Mouse (Mus musculus) cortical plate, adult 2 months (tissue): Measurements from ENCODE around the gene Tnni2. TPM values are rescaled to one million over a fixed set of nuclear protein-coding genes. Genes with fewer than 3 reads are reported as not detected.

Experiments
- H3K27ac ChIP-seq: fragments of 200-500 bp; 2 replicates; pipeline ENCODE4 v1.5.1; 2012; ENCODE audit warnings: low read length, control low read depth, inconsistent platforms; ENCODE audit not compliant: insufficient read depth
- H3K4me1 ChIP-seq: fragments of 200-500 bp; 2 replicates; pipeline ENCODE4 v1.6.1; 2011; ENCODE audit warnings: low read length; ENCODE audit not compliant: control insufficient read depth, insufficient read depth
- H3K4me3 ChIP-seq: fragments of 200-500 bp; 2 replicates; pipeline ENCODE4 v1.5.1; 2011; ENCODE audit warnings: mild to moderate bottlenecking, low read length, control low read depth; ENCODE audit not compliant: insufficient read depth
- CTCF ChIP-seq: fragments of 200-500 bp; IDR thresholded peaks from 2 replicates; pipeline ENCODE4 v1.5.1; 2011; ENCODE audit warnings: mild to moderate bottlenecking, control low read depth, low read length; ENCODE audit not compliant: insufficient read depth; ENCODE audit errors: extremely low read depth
- POLR2A ChIP-seq: fragments of 200-500 bp; IDR thresholded peaks from 2 replicates; pipeline ENCODE4 v1.6.1; 2011; ENCODE audit warnings: mild to moderate bottlenecking, low read length, control low read depth; ENCODE audit not compliant: insufficient read depth; ENCODE audit errors: extremely low read depth
- polyA plus RNA-seq: library from polyadenylated mRNA; depleted of rRNA; stranded (reverse); fragments of >200 nt; gene quantifications from 2 replicates; pipeline ENCODE4 v1.2.3, GENCODE M21; 2012; rRNA removed

Tnni2 gene
- polyA plus RNA-seq, 1 experiment = 0.86 TPM

GRCm38 (mm10) chr7:142486751-142487162 lies 45.1 kb downstream of the Tnni2 start:
- H3K27ac ChIP-seq = no peak overlapping the region
- TF ChIP-seq CTCF = no peak
- no peak for TF ChIP-seq POLR2A
- no peaks in the 10 kb centered on the region for H3K4me1 ChIP-seq
- H3K4me3 ChIP-seq = no peak overlapping the region

GRCm38 (mm10) chr7:142487341-142487859 lies 45.8 kb downstream of the Tnni2 start:
- H3K4me1 ChIP-seq = no peaks in the 10 kb centered on the region
- H3K4me3 ChIP-seq = no peak overlapping the region
- TF ChIP-seq POLR2A (no peak), CTCF (peak; percentile 53)
- no peak overlapping the region for H3K27ac ChIP-seq

- no peak overlapping the region for H3K27ac ChIP-seq
- TF ChIP-seq CTCF = no peak
- H3K4me3 ChIP-seq = no peak overlapping the region
- no peaks in the 10 kb centered on the region for H3K4me1 ChIP-seq
Observed at GRCm38 (mm10) chr7:142488053-142488452, 46.4 kb downstream of the Tnni2 start.

GRCm38 (mm10) chr7:142493535-142493934 lies 51.9 kb downstream of the Tnni2 start:
- TF ChIP-seq CTCF = no peak
- TF ChIP-seq POLR2A = no peak
- Histone ChIP-seq H3K4me3 (no peak overlapping the region), H3K4me1 (no peaks in the 10 kb centered on the region), H3K27ac (no peak overlapping the region)

Other genes starting within 250 kb of the Tnni2 start
- gene Krtap5-3, start 240.4 kb upstream of the Tnni2 start, polyA plus RNA-seq = not detected in 2 replicates
- gene Gm7579, start 229.9 kb upstream of the Tnni2 start, polyA plus RNA-seq = not detected in 2 replicates
- not detected in 2 replicates for gene Krtap5-5, start 211.8 kb upstream of the Tnni2 start, polyA plus RNA-seq
- not detected in 2 replicates for gene Gm40460, start 200.7 kb upstream of the Tnni2 start, polyA plus RNA-seq
- gene Gm2431, start 183.5 kb upstream of the Tnni2 start, polyA plus RNA-seq = not detected in 2 replicates
- gene Gm4559, start 167.4 kb upstream of the Tnni2 start, polyA plus RNA-seq = not detected in 2 replicates
- not detected in 2 replicates for gene Krtap5-1, start 144.7 kb upstream of the Tnni2 start, polyA plus RNA-seq
- not detected in 2 replicates for gene Krtap5-4, start 138.3 kb upstream of the Tnni2 start, polyA plus RNA-seq
- gene Ifitm10, start 68.1 kb upstream of the Tnni2 start, polyA plus RNA-seq = 43.0 and 45.7 TPM in 2 replicates
- gene Gm49369, start 59.1 kb upstream of the Tnni2 start, polyA plus RNA-seq = 0.45 and 1.4 TPM in 2 replicates
- 421 and 455 TPM in 2 replicates for gene Ctsd, start 53.8 kb upstream of the Tnni2 start, polyA plus RNA-seq
- gene Syt8, start 7.0 kb upstream of the Tnni2 start, polyA plus RNA-seq = not detected in 2 replicates
- gene Lsp1, start 19.0 kb downstream of the Tnni2 start, polyA plus RNA-seq = 10.2 and 12.2 TPM in 2 replicates
- gene Tnnt3, start 57.0 kb downstream of the Tnni2 start, polyA plus RNA-seq = 0.19 and 0.40 TPM in 2 replicates
- 69.3 and 74.0 TPM in 2 replicates for gene Mrpl23, start 90.9 kb downstream of the Tnni2 start, polyA plus RNA-seq
- gene Igf2, start 225.0 kb downstream of the Tnni2 start, polyA plus RNA-seq = 56.8 and 69.6 TPM in 2 replicates
- not detected in 2 replicates for gene Gm49394, start 228.1 kb downstream of the Tnni2 start, polyA plus RNA-seq